Mouse (Mus musculus) ES-E14 (cell line): ENCODE measurements around the gene Itga9.

ENCODE experiments used
- ZC3H11A ChIP-seq: IDR thresholded peaks from 2 replicates; pipeline ENCODE4 v1.6.1; 2012; ENCODE audit warnings: low read depth, mild to moderate bottlenecking, inconsistent platforms, low read length, borderline replicate concordance
- ZNF384 ChIP-seq: IDR thresholded peaks from 2 replicates; pipeline ENCODE4 v1.6.1; 2012; ENCODE audit warnings: low read depth, low read length, inconsistent platforms

DNA sequence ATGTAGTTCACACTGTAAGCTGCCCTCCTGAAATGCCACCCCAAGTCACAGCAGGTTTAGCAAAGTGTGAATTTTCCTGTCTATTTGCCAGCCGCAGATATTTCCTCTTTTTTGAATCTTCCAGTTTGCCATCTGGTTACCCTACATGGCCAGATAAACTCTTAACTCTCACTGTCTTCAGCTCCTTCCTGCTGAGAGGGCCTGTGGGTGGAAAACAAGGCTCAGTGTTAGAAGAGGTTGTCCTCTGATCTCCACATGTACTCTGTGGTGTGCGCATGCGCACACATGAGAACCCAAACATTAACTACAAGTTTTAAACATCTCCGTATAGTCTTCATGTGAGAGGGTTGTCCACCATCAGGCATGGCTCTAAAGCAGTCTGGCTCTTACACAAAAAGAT lies 283.7 kb downstream of the Itga9 start:
- TF ChIP-seq ZNF384 (no peak), ZC3H11A (no peak)
